27 mouse cellular contexts compared by ENCODE assay signal in the genomic region with DNA sequence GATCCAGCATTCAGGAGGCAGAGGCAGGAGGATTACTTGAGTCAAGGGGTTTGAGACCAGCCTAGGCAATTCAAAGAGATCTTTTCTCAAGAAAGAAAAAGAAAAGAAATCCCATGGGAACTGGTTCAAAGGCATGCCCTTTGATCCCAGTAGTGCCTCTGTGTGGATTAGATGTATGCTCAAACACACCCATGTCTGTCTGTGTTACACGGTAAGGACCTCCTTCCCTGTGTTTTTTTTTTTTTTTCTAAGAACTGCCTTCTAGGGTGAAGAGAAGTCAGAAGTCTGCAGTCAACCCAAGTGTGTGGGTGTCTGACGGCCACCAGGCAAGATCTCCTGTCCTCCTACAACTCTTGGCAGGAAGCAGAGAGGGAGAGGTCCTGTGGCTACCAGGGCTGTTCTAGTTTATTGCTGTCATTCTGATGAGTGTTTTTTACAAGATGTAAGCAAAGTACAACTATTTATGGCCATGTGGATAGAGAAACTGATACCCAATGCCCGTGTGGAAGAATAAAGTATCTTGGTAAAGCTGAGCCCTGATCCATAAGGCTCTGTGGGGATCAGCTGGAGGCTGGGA. TPM values are rescaled to one million over a fixed set of nuclear protein-coding genes. Genes with fewer than 3 reads are reported as not detected.
"Had no signal": no experiment of that assay in that cellular context is flagged by ENCODE, and none has a peak within 500 bp of the region (broad histone marks: within the 10 kb centered on the region; RNA-seq: fewer than 3 reads in every experiment).

No protein-coding gene starts in this region.

- DNase-seq: gastrocnemius, postnatal 14 days; gastrocnemius, postnatal 36 days; heart, adult 11 months; heart, adult 2 months; heart, postnatal 14 days; heart, postnatal 36 days; kidney, adult 11 months; kidney, adult 2 months; kidney, adult 9 months; kidney, postnatal 14 days; kidney, postnatal 36 days had no signal

- H3K27ac ChIP-seq: heart, adult 2 months; heart, embryonic 13.5 days; heart, embryonic 15.5 days; hindbrain, embryonic 13.5 days; hindbrain, embryonic 15.5 days; hindbrain, postnatal 0 days; kidney, embryonic 15.5 days; kidney, postnatal 0 days; left cerebral cortex, adult 2 months; limb, embryonic 13.5 days; limb, embryonic 15.5 days; liver, embryonic 12.5 days; liver, embryonic 14.5 days had no signal

- H3K9me3 ChIP-seq: heart, embryonic 13.5 days; heart, embryonic 15.5 days; hindbrain, embryonic 13.5 days; hindbrain, embryonic 15.5 days; kidney, embryonic 15.5 days; limb, embryonic 13.5 days; limb, embryonic 15.5 days; liver, embryonic 12.5 days had no signal

- H3K4me1 ChIP-seq: heart, embryonic 13.5 days; heart, embryonic 15.5 days; hindbrain, embryonic 13.5 days; hindbrain, embryonic 15.5 days; kidney, embryonic 15.5 days; limb, embryonic 15.5 days; liver, embryonic 12.5 days had no signal

- H3K4me2 ChIP-seq: heart, embryonic 11.5 days; heart, embryonic 13.5 days; heart, embryonic 15.5 days; hindbrain, embryonic 13.5 days; hindbrain, embryonic 15.5 days; kidney, embryonic 15.5 days; limb, embryonic 13.5 days; limb, embryonic 15.5 days; liver, embryonic 12.5 days had no signal

- H3K36me3 ChIP-seq: heart, embryonic 13.5 days; heart, embryonic 15.5 days; hindbrain, embryonic 13.5 days; hindbrain, embryonic 15.5 days; kidney, embryonic 15.5 days; limb, embryonic 13.5 days; limb, embryonic 15.5 days; liver, embryonic 12.5 days had no signal

- H3K9ac ChIP-seq: heart, embryonic 13.5 days; heart, embryonic 15.5 days; hindbrain, embryonic 13.5 days; hindbrain, embryonic 15.5 days; kidney, embryonic 15.5 days; limb, embryonic 13.5 days; limb, embryonic 15.5 days; liver, embryonic 12.5 days; liver, embryonic 14.5 days had no signal

- H3K27me3 ChIP-seq: heart, embryonic 13.5 days; heart, embryonic 15.5 days; hindbrain, embryonic 13.5 days; hindbrain, embryonic 15.5 days; kidney, embryonic 15.5 days; limb, embryonic 13.5 days; limb, embryonic 15.5 days; liver, embryonic 12.5 days had no signal

- ATAC-seq: hindbrain, postnatal 0 days; liver, embryonic 12.5 days had no signal

- H3K4me3 ChIP-seq: heart, adult 2 months; heart, embryonic 13.5 days; heart, embryonic 15.5 days; hindbrain, embryonic 13.5 days; hindbrain, embryonic 15.5 days; kidney, embryonic 15.5 days; left cerebral cortex, adult 2 months; limb, embryonic 13.5 days; limb, embryonic 15.5 days; liver, embryonic 12.5 days had no signal

RNA-seq across cellular contexts. Expression of gene Epcam, which starts 10.2 kb away (rescaled TPM):
- total RNA-seq: gastrocnemius, adult 18-20 months; gastrocnemius, adult 8-10 months; gastrocnemius, postnatal 36 days; heart, adult 2 months; heart, postnatal 36 days; left cerebral cortex, postnatal 36 days had no signal
